Mouse (Mus musculus) lung, embryonic 16.5 days (tissue): Measurements from ENCODE around the gene Pbld2. TPM values are rescaled to one million over a fixed set of nuclear protein-coding genes. Genes with fewer than 3 reads are reported as not detected.

ENCODE experiments used
- ATAC-seq: fragments of 200-750 bp; cut with Nextera tagmentation; 2 replicates; pipeline ENCODE4 v1.8.0; 2017; ENCODE audit warnings: low read depth, mild to moderate bottlenecking, moderate library complexity
- H3K27ac ChIP-seq: fragments of 300-500 bp; sonication (generic); 2 replicates; pipeline ENCODE4 v1.5.1; 2014; ENCODE audit warnings: mild to moderate bottlenecking, control low read depth, low read length
- H3K27me3 ChIP-seq: fragments of 300-500 bp; sonication (generic); 2 replicates; pipeline ENCODE4 v1.6.1; 2014; ENCODE audit warnings: low read depth, low read length, mixed read lengths; ENCODE audit not compliant: control insufficient read depth, insufficient read depth
- H3K36me3 ChIP-seq: fragments of 300-500 bp; sonication (generic); 2 replicates; pipeline ENCODE4 v1.6.1; 2014; ENCODE audit warnings: low read length; ENCODE audit not compliant: control insufficient read depth, insufficient read depth
- H3K4me1 ChIP-seq: fragments of 300-500 bp; sonication (generic); replicated peaks from 2 replicates; pipeline ENCODE4 v1.6.1; 2014; ENCODE audit warnings: low read length, mixed read lengths; ENCODE audit not compliant: control insufficient read depth, insufficient read depth
- H3K4me2 ChIP-seq: fragments of 300-500 bp; sonication (generic); 2 replicates; pipeline ENCODE4 v1.6.1; 2014; ENCODE audit warnings: low read depth, low read length, control low read depth
- H3K4me3 ChIP-seq: fragments of 300-500 bp; sonication (generic); 2 replicates; pipeline ENCODE4 v1.5.1; 2014; ENCODE audit warnings: mild to moderate bottlenecking, low read length, control low read depth
- H3K9ac ChIP-seq: fragments of 300-500 bp; sonication (generic); 2 replicates; pipeline ENCODE4 v1.6.1; 2014; ENCODE audit warnings: low read length, control low read depth
- H3K9me3 ChIP-seq: fragments of 300-500 bp; sonication (generic); 2 replicates; pipeline ENCODE4 v1.6.1; 2016; ENCODE audit warnings: low read length; ENCODE audit not compliant: control insufficient read depth
- WGBS: fragments of 180-500 bp; shearing (Covaris S2); extraction: QIAGEN DNeasy Blood & Tissue Kit; methylation state at CpG from one replicate; pipeline ENCODE4 v1.1.7; 2014; 5-methylcytosine and 5-hydroxymethylcytosine counted together
- polyA plus RNA-seq: library from polyadenylated mRNA; unstranded; fragments of >200 nt; fragmentation: Nextera tagmentation; extraction: Ambion mirVana; gene quantifications from 2 replicates; pipeline ENCODE4 v1.2.1, GENCODE M21; 2015

The Pbld2 gene
- polyA plus RNA-seq, 1 experiment from 2014 or later: 3.7 TPM

DNA sequence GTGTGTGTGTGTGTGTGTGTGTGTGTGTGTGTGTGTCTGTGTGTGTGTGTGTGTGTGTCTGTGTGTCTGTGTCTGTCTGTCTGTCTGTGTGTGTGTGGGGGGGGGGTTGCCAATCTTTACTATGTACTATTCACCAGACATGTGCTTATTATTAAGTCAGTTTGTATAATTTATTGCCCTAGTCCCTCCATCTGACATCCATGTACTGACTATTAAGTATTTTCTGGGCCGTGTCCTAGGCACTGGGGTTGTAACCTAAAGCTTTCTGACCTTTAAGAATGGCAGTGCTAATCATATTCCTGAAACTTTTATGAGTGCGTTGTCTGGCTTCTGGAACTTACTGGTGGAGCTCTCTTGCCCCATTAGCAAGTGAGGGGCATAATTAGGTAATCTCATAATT lies 72.6 kb downstream of the Pbld2 start:
- Histone ChIP-seq H3K27me3 (peaks cover 30% of the 10 kb centered on the region), H3K4me3 (no peak overlapping the region), H3K4me1 (peaks cover 6% of the 10 kb centered on the region), H3K9me3 (no peaks in the 10 kb centered on the region), H3K36me3 (no peaks in the 10 kb centered on the region), H3K4me2 (no peak overlapping the region), H3K9ac (no peak overlapping the region), H3K27ac (no peak overlapping the region)
- 68% methylated on average over 2 of the region's 2 CpGs for WGBS
- no peak for ATAC-seq

DNA sequence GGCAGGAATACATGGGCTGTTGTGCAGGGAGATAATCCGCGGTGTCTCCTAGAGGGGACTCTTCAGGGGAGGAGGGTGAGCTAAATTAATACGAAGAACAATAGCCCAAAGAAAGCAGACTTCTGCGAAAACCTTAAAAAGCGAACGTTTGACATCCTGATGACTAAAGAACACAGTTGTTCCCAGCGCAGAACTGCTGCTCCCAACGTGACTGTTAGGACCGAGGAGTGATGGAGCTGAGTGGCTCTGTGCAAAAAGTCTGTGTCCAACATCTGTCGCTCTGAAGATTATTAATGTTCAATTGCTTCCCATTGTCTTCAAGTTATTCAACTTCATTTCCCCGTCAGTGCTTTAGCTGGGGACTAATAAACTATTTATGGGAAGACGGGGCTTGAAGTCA lies 74.1 kb downstream of the Pbld2 start:
- ATAC-seq: no peak
- Histone ChIP-seq H3K4me1 (peaks cover 6% of the 10 kb centered on the region), H3K9ac (no peak overlapping the region), H3K27ac (no peak overlapping the region), H3K9me3 (no peaks in the 10 kb centered on the region), H3K4me2 (no peak overlapping the region), H3K36me3 (no peaks in the 10 kb centered on the region), H3K27me3 (peaks cover 30% of the 10 kb centered on the region), H3K4me3 (no peak overlapping the region)
- 60% methylated on average over 12 of the region's 12 CpGs for WGBS

- H3K4me2 ChIP-seq: peak within 1 kb of the TSS; percentile 97
- H3K4me1 ChIP-seq: peaks cover 6% of the 10 kb centered on the region
- H3K36me3 ChIP-seq: no peaks in the 10 kb centered on the region
- peak within 1 kb of the TSS; percentile 64 for H3K9ac ChIP-seq
- peak within 1 kb of the TSS; percentile 64 for H3K4me3 ChIP-seq
- WGBS: 8% methylated on average over 16 of the region's 16 CpGs
- no peak for ATAC-seq
- H3K27me3 ChIP-seq: peaks cover 30% of the 10 kb centered on the region
- H3K27ac ChIP-seq: no peak within 1 kb of the TSS
- no peaks in the 10 kb centered on the region for H3K9me3 ChIP-seq
Measured at GRCm38 (mm10) chr10:63099521-63099920, 75.4 kb downstream of the Pbld2 start, which contains the start of gene Atoh7. Atoh7 (plus strand) TSS chr10:63099651.

- H3K36me3 ChIP-seq: no peaks in the 10 kb centered on the region
- under 1% methylated on average over 57 of the region's 62 CpGs for WGBS
- ATAC-seq: peak; percentile 90
- peak overlapping the region; percentile 64 for H3K9ac ChIP-seq
- peak overlapping the region; percentile 64 for H3K4me3 ChIP-seq
- no peaks in the 10 kb centered on the region for H3K9me3 ChIP-seq
- H3K4me1 ChIP-seq: peaks cover 6% of the 10 kb centered on the region
- peaks cover 30% of the 10 kb centered on the region for H3K27me3 ChIP-seq
- no peak overlapping the region for H3K27ac ChIP-seq
- peak overlapping the region; percentile 97 for H3K4me2 ChIP-seq
Measured at GRCm38 (mm10) chr10:63099941-63100562, 75.9 kb downstream of the Pbld2 start.

DNA sequence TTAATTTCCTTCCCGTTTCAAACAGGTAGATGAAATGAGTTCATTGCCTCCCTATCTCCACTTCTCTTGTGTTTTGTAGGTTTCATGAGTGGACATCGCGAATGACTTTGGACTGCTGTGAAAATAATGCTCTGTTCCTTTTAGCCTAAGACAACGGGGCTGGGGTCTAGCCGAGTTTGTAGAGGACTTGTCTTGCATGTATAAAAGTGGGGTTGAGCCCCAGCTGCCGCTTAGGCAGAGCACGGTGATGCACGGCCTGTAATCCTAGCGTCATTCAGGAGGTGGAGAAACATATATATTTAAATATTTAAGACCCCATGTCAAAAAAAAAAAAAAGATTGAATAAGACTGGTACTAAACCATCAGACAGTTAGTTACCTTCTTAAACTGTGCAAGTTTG lies 76.5 kb downstream of the Pbld2 start:
- ATAC-seq: no peak

More for the DNA sequence above, 76.5 kb downstream of the Pbld2 start:
- Histone ChIP-seq H3K9ac (peak overlapping the region; percentile 64), H3K4me2 (peak overlapping the region; percentile 97), H3K4me1 (peaks cover 6% of the 10 kb centered on the region), H3K9me3 (no peaks in the 10 kb centered on the region), H3K27me3 (peaks cover 30% of the 10 kb centered on the region), H3K27ac (no peak overlapping the region), H3K4me3 (peak overlapping the region; percentile 64), H3K36me3 (no peaks in the 10 kb centered on the region)
- 15% methylated on average over 9 of the region's 9 CpGs for WGBS

Other genes with a start within 250 kb of the Pbld2 start
- gene Ccar1, start 232.0 kb upstream of the Pbld2 start, polyA plus RNA-seq: 125 and 130 TPM in 2 replicates
- gene Tet1, start 115.3 kb upstream of the Pbld2 start, polyA plus RNA-seq: 21.5 and 27.0 TPM in 2 replicates
- gene Slc25a16, start 103.7 kb upstream of the Pbld2 start, polyA plus RNA-seq: 15.7 and 16.3 TPM in 2 replicates
- gene Dna2, start 77.3 kb upstream of the Pbld2 start, polyA plus RNA-seq: 17.5 and 18.0 TPM in 2 replicates
- gene Rufy2, start 44.1 kb upstream of the Pbld2 start, polyA plus RNA-seq: 16.5 and 18.3 TPM in 2 replicates
- 103 and 108 TPM in 2 replicates for gene Hnrnph3, start 98 bp upstream of the Pbld2 start, polyA plus RNA-seq
- 1.1 TPM in 2 replicates for gene Pbld1, start 35.8 kb downstream of the Pbld2 start, polyA plus RNA-seq
- not detected in 2 replicates for gene Atoh7, start 75.3 kb downstream of the Pbld2 start, polyA plus RNA-seq
- gene Mypn, start 179.6 kb downstream of the Pbld2 start, polyA plus RNA-seq: 0.55 and 0.78 TPM in 2 replicates
- 37.6 and 40.9 TPM in 2 replicates for gene Herc4, start 219.5 kb downstream of the Pbld2 start, polyA plus RNA-seq